In genomic region chr1:195092220-195092720, GRCm38 (mm10) we compare ENCODE assay signal across 8 mouse cellular contexts. TPM values are rescaled to one million over a fixed set of nuclear protein-coding genes. Genes with fewer than 3 reads are reported as not detected.
A peak's percentile ranks its signal among the peaks of the same experiment; 100 is the strongest.
DNase-seq lines count a peak whose midpoint lies in the region; ATAC-seq and TF ChIP-seq lines count a peak whose summit lies in the region.

Gene Cd46, minus strand, starts transcription at chr1:195092249.

- peak; percentile 97 for ATAC-seq in granulocyte monocyte progenitor cell, adult 5-6 weeks (replicated peaks; ENCODE audit: poor library complexity, severe bottlenecking)
- peak; percentile 99 for ATAC-seq in intestine, embryonic 16.5 days
- ATAC-seq in liver, embryonic 11.5 days (replicated peaks; ENCODE audit: low FRiP score) = peak; percentile 97

- no peaks in the 10 kb centered on the region for H3K36me3 ChIP-seq in intestine, embryonic 16.5 days (ENCODE audit: control insufficient read depth, insufficient read depth, low read length)
- H3K36me3 ChIP-seq in liver, embryonic 11.5 days (ENCODE audit: control insufficient read depth, insufficient read depth, low read length) = no peaks in the 10 kb centered on the region
- peaks cover 13% of the 10 kb centered on the region for H3K36me3 ChIP-seq in myocyte (ENCODE audit: control insufficient read depth, insufficient read depth)
- no peaks in the 10 kb centered on the region for H3K36me3 ChIP-seq in testis, adult 2 months (ENCODE audit: control insufficient read depth, insufficient read depth, low read length)

- no peaks in the 10 kb centered on the region for H3K79me2 ChIP-seq in myocyte (ENCODE audit: control insufficient read depth, insufficient read depth)

- peak within 1 kb of the TSS; percentile 68 for H3K4me2 ChIP-seq in intestine, embryonic 16.5 days (ENCODE audit: low read depth, low read length)
- H3K4me2 ChIP-seq in liver, embryonic 11.5 days = peak within 1 kb of the TSS; percentile 83
- H3K4me2 ChIP-seq in myocyte (ENCODE audit: low read depth) = peak within 1 kb of the TSS; percentile 70

- peaks cover 8% of the 10 kb centered on the region; the same call in 1 of the 2 replicates for H3K4me1 ChIP-seq in intestine, embryonic 16.5 days (ENCODE audit: control insufficient read depth, insufficient read depth, low read length)
- peaks cover 12% of the 10 kb centered on the region for H3K4me1 ChIP-seq in liver, embryonic 11.5 days (replicated peaks; ENCODE audit: control insufficient read depth, insufficient read depth, low read length)
- peaks cover 4% of the 10 kb centered on the region for H3K4me1 ChIP-seq in testis, adult 2 months (ENCODE audit: control insufficient read depth, insufficient read depth, low read length)

- H3K9ac ChIP-seq in intestine, embryonic 16.5 days (ENCODE audit: low read depth, low read length) = peak within 1 kb of the TSS; percentile 70
- H3K9ac ChIP-seq in liver, embryonic 11.5 days (ENCODE audit: low read depth, low read length) = peak within 1 kb of the TSS; percentile 61

- peak; percentile 56 for DNase-seq in 3134 (ENCODE audit: extremely low read depth, insufficient read length, low spot score)
- DNase-seq in T-cell, adult 2 months (ENCODE audit: low spot score) = peak; percentile 69
- peak; percentile 88 for DNase-seq in embryo, embryonic 10.5 days (ENCODE audit: low spot score)
- peak; percentile 82 for DNase-seq in liver, embryonic 11.5 days (ENCODE audit: low spot score)

- peak; percentile 31 for TF ChIP-seq POLR2A in myocyte (IDR thresholded peaks at IDR 0.05; ENCODE audit: insufficient read length, low read depth)
- TF ChIP-seq POLR2A in testis, adult 2 months (IDR thresholded peaks at IDR 0.05; ENCODE audit: control insufficient read depth, low read depth, low read length) = peak; percentile 78; the same call in 1 of the 2 replicates

- no peaks in the 10 kb centered on the region for H3K9me3 ChIP-seq in intestine, embryonic 16.5 days (ENCODE audit: control insufficient read depth, low read length)
- H3K9me3 ChIP-seq in liver, embryonic 11.5 days (ENCODE audit: control insufficient read depth, low read length) = no peaks in the 10 kb centered on the region

- H3ac ChIP-seq in myocyte (ENCODE audit: control insufficient read depth, insufficient read length) = no peak within 1 kb of the TSS

- H3K27ac ChIP-seq in intestine, embryonic 16.5 days (ENCODE audit: low read length) = peak within 1 kb of the TSS; percentile 72
- H3K27ac ChIP-seq in liver, embryonic 11.5 days (ENCODE audit: low read depth, low read length) = peak within 1 kb of the TSS; percentile 58
- H3K27ac ChIP-seq in testis, adult 2 months (ENCODE audit: control insufficient read depth, insufficient read depth, low read depth, low read length) = peak within 1 kb of the TSS; percentile 58

- H3K27me3 ChIP-seq in intestine, embryonic 16.5 days (replicated peaks; ENCODE audit: control insufficient read depth, insufficient read depth, low read length) = no peaks in the 10 kb centered on the region
- H3K27me3 ChIP-seq in liver, embryonic 11.5 days (replicated peaks; ENCODE audit: control insufficient read depth, insufficient read depth, low read length) = no peaks in the 10 kb centered on the region
- no peaks in the 10 kb centered on the region for H3K27me3 ChIP-seq in myocyte (ENCODE audit: control insufficient read depth, insufficient read depth, insufficient read length)
- no peaks in the 10 kb centered on the region for H3K27me3 ChIP-seq in testis, adult 2 months (ENCODE audit: control insufficient read depth, insufficient read depth, low read length)

- 3% methylated on average over 14 of the region's 14 CpGs for WGBS in intestine, embryonic 16.5 days
- 4% methylated on average over 14 of the region's 14 CpGs for WGBS in liver, embryonic 11.5 days

- no peak for TF ChIP-seq CTCF in testis, adult 2 months (IDR thresholded peaks at IDR 0.05; ENCODE audit: control insufficient read depth, insufficient read depth, insufficient replicate concordance, low read depth, low read length)

- peak within 1 kb of the TSS; percentile 54 for H3K4me3 ChIP-seq in intestine, embryonic 16.5 days (ENCODE audit: low read length)
- peak within 1 kb of the TSS; percentile 47 for H3K4me3 ChIP-seq in liver, embryonic 11.5 days (ENCODE audit: low read depth, low read length)
- H3K4me3 ChIP-seq in myocyte = peak within 1 kb of the TSS; percentile 9
- H3K4me3 ChIP-seq in testis, adult 2 months (ENCODE audit: control insufficient read depth, low read depth, low read length) = peak within 1 kb of the TSS; percentile 93

TF ChIP-seq in myocyte, 11 proteins besides CTCF, POLR2A, EP300 and RAD21:
- no peak for TF ChIP-seq USF1 (IDR thresholded peaks at IDR 0.05; ENCODE audit: low read depth)
- TF ChIP-seq E2F4 (IDR thresholded peaks at IDR 0.05; ENCODE audit: insufficient read depth) = no peak
- no peak for TF ChIP-seq TCF12 (IDR thresholded peaks at IDR 0.05; ENCODE audit: insufficient read depth, poor library complexity, severe bottlenecking)
- TF ChIP-seq MYOG (IDR thresholded peaks at IDR 0.05; ENCODE audit: control insufficient read depth in 1 of 3, insufficient read depth in 1 of 3, insufficient read length in 2 of 3, low read depth in 2 of 3) = no peak
- TF ChIP-seq CEBPB (IDR thresholded peaks at IDR 0.05; ENCODE audit: insufficient read depth, poor library complexity, severe bottlenecking) = no peak
- TF ChIP-seq MYOD1 (IDR thresholded peaks at IDR 0.05; ENCODE audit: control insufficient read depth in 1 of 3, insufficient read length in 2 of 3, low read depth in 2 of 3) = no peak
- TF ChIP-seq MAX (IDR thresholded peaks at IDR 0.05; ENCODE audit: low read depth) = no peak
- no peak for TF ChIP-seq POLR2AphosphoS2 (IDR thresholded peaks at IDR 0.05; ENCODE audit: insufficient read length, low read depth)
TF ChIP-seq in myocyte: peak in this region for 0.

RNA-seq across cellular contexts. Expression of gene Cd46, which starts in this region (rescaled TPM):
- total RNA-seq in granulocyte monocyte progenitor cell, adult 5-6 weeks (2014; fragmentation: Nextera tagmentation) = 0.66 and 1.6 TPM in 2 replicates
- 0.88 and 0.95 TPM in 2 replicates for total RNA-seq in granulocyte monocyte progenitor cell, adult 5-6 weeks (2017)
- polyA plus RNA-seq in intestine, embryonic 16.5 days (2015; fragmentation: Nextera tagmentation; extraction: Ambion mirVana) = 0.67 and 1.1 TPM in 2 replicates
- polyA plus RNA-seq in liver, embryonic 11.5 days (2014; fragmentation: Nextera tagmentation; extraction: Ambion mirVana) = 0.65 and 0.82 TPM in 2 replicates
- polyA plus RNA-seq in myocyte (2012; fragmentation: generic; extraction: Trizol) = 0.13 TPM
- 8.0 and 11.3 TPM in 2 replicates for polyA plus RNA-seq in testis, adult 2 months (2012; rRNA removed)

Comparison
In these comparisons a context has a peak if more than half of its experiments do, and no peak if none do; other contexts are left out.
1. Peak in every context shown above with its lines: DNase-seq, ATAC-seq, H3K4me3 ChIP-seq and H3K27ac ChIP-seq.
2. Peak in DNase-seq, ATAC-seq, H3K4me3 ChIP-seq, H3K27ac ChIP-seq, H3K9ac ChIP-seq and H3K4me2 ChIP-seq in liver, embryonic 11.5 days; RNA of the gene not detected or under 1 TPM.
3. H3K4me3 ChIP-seq: peak in every context shown above with its lines; median percentile 93 in testis, adult 2 months; 54 in intestine, embryonic 16.5 days; 47 in liver, embryonic 11.5 days; 9 in myocyte.